Mouse (Mus musculus): ENCODE measurements around the gene Scgb1b30. TPM values are rescaled to one million over a fixed set of nuclear protein-coding genes. Genes with fewer than 3 reads are reported as not detected.
"Not testable (repeated sequence)": the region's sequence is repeated elsewhere in the genome, so short reads cannot be mapped to it uniquely, and the experiment has no call there.

The Scgb1b30 gene
- not detected in 2 replicates for polyA plus RNA-seq (2012; rRNA removed)

DNA sequence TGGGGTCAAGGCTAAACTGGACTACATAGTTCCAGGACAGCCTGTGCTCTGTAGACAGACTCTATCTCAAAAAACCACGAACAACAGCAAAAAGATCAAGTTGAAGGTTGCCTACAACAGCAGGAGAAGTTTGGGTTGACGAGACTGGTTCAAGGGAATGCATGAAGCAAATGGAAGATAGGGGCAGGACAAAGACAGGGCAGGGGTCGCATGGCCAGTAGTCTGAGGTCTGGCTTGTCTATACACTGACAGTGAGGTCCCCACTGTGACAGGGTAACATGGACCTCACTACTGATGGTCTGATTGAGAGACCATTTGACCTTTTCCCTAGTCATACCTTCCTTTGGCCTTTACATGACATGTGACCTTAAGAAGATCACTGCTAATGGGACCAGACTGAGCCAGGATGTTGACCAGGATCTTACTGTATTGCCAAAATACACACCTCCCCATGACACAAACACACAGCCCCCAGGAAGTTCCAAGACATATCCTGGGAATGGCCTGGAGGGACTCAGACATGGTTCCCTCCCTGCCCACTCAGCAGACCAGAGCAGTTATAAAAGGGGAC is at the start of gene Scgb1b30:
Gene Scgb1b30 (plus strand): TSS at position 521 of the 571 bp plus-strand sequence.
- no peak for TF ChIP-seq POLR2A (IDR thresholded peaks at IDR 0.05; ENCODE audit: low read depth, low read length)
- TF ChIP-seq CTCF (IDR thresholded peaks at IDR 0.05; ENCODE audit: extremely low read depth, insufficient read depth, insufficient read length, insufficient replicate concordance) = no peak
- no peaks in the 10 kb centered on the region for H3K4me1 ChIP-seq (ENCODE audit: control insufficient read depth, insufficient read depth, insufficient read length)
- DNase-seq (ENCODE audit: low read depth in 1 of 2, low spot score in 2 of 2) = no peak
- no peak within 1 kb of the TSS for H3K27ac ChIP-seq (ENCODE audit: insufficient read depth, low read length)
- 71% methylated on average over 3 of the region's 3 CpGs for WGBS
- H3K4me3 ChIP-seq (ENCODE audit: extremely low read depth, insufficient read depth, insufficient read length) = no peak within 1 kb of the TSS
- no peaks in the 10 kb centered on the region for H3K36me3 ChIP-seq (ENCODE audit: control insufficient read depth, insufficient read depth, low read length)
- no peaks in the 10 kb centered on the region for H3K27me3 ChIP-seq (ENCODE audit: control insufficient read depth, insufficient read depth, low read length)

DNA sequence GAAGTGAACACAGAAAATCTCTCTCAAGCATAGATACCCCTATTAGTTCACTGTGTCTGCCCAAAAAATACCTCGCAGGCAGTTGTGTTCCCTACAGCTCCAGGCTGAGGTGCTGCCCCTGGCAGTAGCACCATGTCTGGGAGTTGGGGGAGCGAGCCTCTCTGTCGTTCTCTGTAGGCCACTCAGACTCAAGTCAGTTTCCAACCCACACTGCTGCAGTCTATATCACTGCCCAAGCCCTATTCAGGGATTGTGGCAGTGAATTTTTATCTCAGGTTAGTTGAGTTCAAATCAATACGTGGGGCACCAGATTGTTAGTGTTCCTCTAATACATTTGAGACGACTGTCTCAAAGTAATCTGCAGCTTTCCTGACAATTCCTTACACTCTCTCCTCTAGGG is 27.1 kb upstream of the Scgb1b30 start:
- H3K36me3 ChIP-seq (ENCODE audit: control insufficient read depth, insufficient read depth, low read length); H3K27me3 ChIP-seq (ENCODE audit: control insufficient read depth, insufficient read depth, low read length); H3K4me1 ChIP-seq (ENCODE audit: control insufficient read depth, insufficient read depth, insufficient read length); H3K4me3 ChIP-seq (ENCODE audit: extremely low read depth, insufficient read depth, insufficient read length); DNase-seq (ENCODE audit: low read depth in 1 of 2, low spot score in 2 of 2); H3K27ac ChIP-seq (ENCODE audit: insufficient read depth, low read length): not testable (repeated sequence)
- 82% methylated on average over 5 of the region's 5 CpGs for WGBS

DNA sequence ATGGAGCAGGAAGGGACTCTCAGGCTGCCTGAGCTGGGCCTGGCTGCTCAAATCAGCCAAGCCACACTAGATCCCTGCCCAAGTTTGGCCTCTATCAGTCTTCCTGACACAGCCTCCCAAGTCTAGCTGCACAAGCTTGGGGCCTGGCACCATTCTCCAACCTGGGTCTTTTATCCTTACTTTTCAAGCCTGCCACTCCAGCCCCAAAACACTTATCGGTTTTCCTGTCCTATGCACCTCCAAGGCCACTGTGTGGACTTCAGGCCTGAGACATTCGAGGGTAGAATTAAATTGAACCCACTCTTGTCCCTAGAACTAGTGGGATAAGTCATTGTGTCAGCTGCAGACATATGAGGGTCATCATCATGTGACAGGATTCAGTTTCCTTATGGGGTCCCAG is 4.8 kb downstream of the Scgb1b30 start:
- TF ChIP-seq POLR2A (IDR thresholded peaks at IDR 0.05; ENCODE audit: low read depth, low read length) (no peak), CTCF (IDR thresholded peaks at IDR 0.05; ENCODE audit: extremely low read depth, insufficient read depth, insufficient read length, insufficient replicate concordance) (no peak)
- no peak for DNase-seq (ENCODE audit: low read depth in 1 of 2, low spot score in 2 of 2)
- WGBS = 69% methylated on average over 2 of the region's 2 CpGs
- H3K4me1 ChIP-seq (ENCODE audit: control insufficient read depth, insufficient read depth, insufficient read length) = no peaks in the 10 kb centered on the region
- no peaks in the 10 kb centered on the region for H3K27me3 ChIP-seq (ENCODE audit: control insufficient read depth, insufficient read depth, low read length)
- no peak overlapping the region for H3K27ac ChIP-seq (ENCODE audit: insufficient read depth, low read length)
- no peaks in the 10 kb centered on the region for H3K36me3 ChIP-seq (ENCODE audit: control insufficient read depth, insufficient read depth, low read length)
- no peak overlapping the region for H3K4me3 ChIP-seq (ENCODE audit: extremely low read depth, insufficient read depth, insufficient read length)

GRCm38 (mm10) chr7:34101276-34101675 is 6.0 kb downstream of the Scgb1b30 start:
- no peaks in the 10 kb centered on the region for H3K36me3 ChIP-seq (ENCODE audit: control insufficient read depth, insufficient read depth, low read length)
- H3K4me1 ChIP-seq (ENCODE audit: control insufficient read depth, insufficient read depth, insufficient read length) = no peaks in the 10 kb centered on the region
- H3K27me3 ChIP-seq (ENCODE audit: control insufficient read depth, insufficient read depth, low read length) = no peaks in the 10 kb centered on the region
- no peak overlapping the region for H3K4me3 ChIP-seq (ENCODE audit: extremely low read depth, insufficient read depth, insufficient read length)
- DNase-seq (ENCODE audit: low read depth in 1 of 2, low spot score in 2 of 2) = no peak
- H3K27ac ChIP-seq (ENCODE audit: insufficient read depth, low read length) = no peak overlapping the region
- TF ChIP-seq POLR2A (IDR thresholded peaks at IDR 0.05; ENCODE audit: low read depth, low read length) (no peak), CTCF (IDR thresholded peaks at IDR 0.05; ENCODE audit: extremely low read depth, insufficient read depth, insufficient read length, insufficient replicate concordance) (no peak)

- no peak for TF ChIP-seq CTCF (IDR thresholded peaks at IDR 0.05; ENCODE audit: extremely low read depth, insufficient read depth, insufficient read length, insufficient replicate concordance)
- TF ChIP-seq POLR2A (IDR thresholded peaks at IDR 0.05; ENCODE audit: low read depth, low read length) = no peak
- WGBS = 89% methylated on average over 5 of the region's 5 CpGs
- Histone ChIP-seq H3K27me3 (ENCODE audit: control insufficient read depth, insufficient read depth, low read length) (no peaks in the 10 kb centered on the region), H3K4me1 (ENCODE audit: control insufficient read depth, insufficient read depth, insufficient read length) (no peaks in the 10 kb centered on the region), H3K36me3 (ENCODE audit: control insufficient read depth, insufficient read depth, low read length) (no peaks in the 10 kb centered on the region), H3K27ac (ENCODE audit: insufficient read depth, low read length) (no peak overlapping the region), H3K4me3 (ENCODE audit: extremely low read depth, insufficient read depth, insufficient read length) (no peak overlapping the region)
- no peak for DNase-seq (ENCODE audit: low read depth in 1 of 2, low spot score in 2 of 2)
Measured at GRCm38 (mm10) chr7:34109190-34109589, 14.0 kb downstream of the Scgb1b30 start.

GRCm38 (mm10) chr7:34116601-34117000 is 21.4 kb downstream of the Scgb1b30 start:
- H3K4me3 ChIP-seq (ENCODE audit: extremely low read depth, insufficient read depth, insufficient read length) = no peak overlapping the region
- TF ChIP-seq POLR2A (IDR thresholded peaks at IDR 0.05; ENCODE audit: low read depth, low read length) = no peak
- no peak for TF ChIP-seq CTCF (IDR thresholded peaks at IDR 0.05; ENCODE audit: extremely low read depth, insufficient read depth, insufficient read length, insufficient replicate concordance)
- no peaks in the 10 kb centered on the region for H3K36me3 ChIP-seq (ENCODE audit: control insufficient read depth, insufficient read depth, low read length)
- no peaks in the 10 kb centered on the region for H3K27me3 ChIP-seq (ENCODE audit: control insufficient read depth, insufficient read depth, low read length)
- WGBS = 78% methylated on average over 3 of the region's 3 CpGs
- no peak for DNase-seq (ENCODE audit: low read depth in 1 of 2, low spot score in 2 of 2)
- no peak overlapping the region for H3K27ac ChIP-seq (ENCODE audit: insufficient read depth, low read length)
- no peaks in the 10 kb centered on the region for H3K4me1 ChIP-seq (ENCODE audit: control insufficient read depth, insufficient read depth, insufficient read length)

DNA sequence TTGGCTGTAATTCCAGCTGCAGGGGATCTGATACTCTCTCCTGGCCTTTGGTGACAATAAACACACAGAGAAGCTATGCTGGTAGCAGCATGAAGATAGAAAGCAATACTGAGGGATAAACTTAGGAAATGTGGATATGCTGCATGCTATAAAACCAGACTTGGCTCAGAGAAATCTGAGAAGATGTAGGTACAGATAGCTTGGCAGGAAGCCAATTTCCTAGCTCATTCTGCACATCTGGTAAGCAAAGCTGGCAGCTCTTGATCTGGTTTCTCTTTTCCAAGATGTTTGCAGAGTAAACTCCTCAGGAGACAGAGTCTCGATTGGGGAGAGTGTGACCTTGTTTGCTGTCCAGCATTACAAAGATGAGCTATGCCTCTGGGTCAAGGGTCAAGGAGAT is 25.4 kb downstream of the Scgb1b30 start:
- not testable (repeated sequence) for H3K27me3 ChIP-seq (ENCODE audit: control insufficient read depth, insufficient read depth, low read length); DNase-seq (ENCODE audit: low read depth in 1 of 2, low spot score in 2 of 2); H3K4me3 ChIP-seq (ENCODE audit: extremely low read depth, insufficient read depth, insufficient read length); H3K36me3 ChIP-seq (ENCODE audit: control insufficient read depth, insufficient read depth, low read length); H3K4me1 ChIP-seq (ENCODE audit: control insufficient read depth, insufficient read depth, insufficient read length); H3K27ac ChIP-seq (ENCODE audit: insufficient read depth, low read length)
- 46% methylated on average over 1 of the region's 1 CpGs for WGBS
